ENCODE assay signal across 28 mouse cellular contexts in genomic region chr8:3275189-3275588, GRCm38 (mm10).
"Had no signal": no experiment of that assay in that cellular context is flagged by ENCODE, and none has a peak within 500 bp of the region (broad histone marks: within the 10 kb centered on the region; RNA-seq: fewer than 3 reads in every experiment).

No protein-coding gene starts in this region.

- H3K27ac ChIP-seq: embryonic facial prominence, embryonic 10.5 days; embryonic facial prominence, embryonic 12.5 days; embryonic facial prominence, embryonic 13.5 days; embryonic facial prominence, embryonic 15.5 days; forebrain, embryonic 10.5 days; forebrain, embryonic 12.5 days; forebrain, embryonic 13.5 days; forebrain, embryonic 15.5 days; gastrocnemius, adult 2 months; heart, adult 2 months had no signal

- H3K36me3 ChIP-seq: embryonic facial prominence, embryonic 13.5 days; forebrain, embryonic 15.5 days had no signal

- H3K27me3 ChIP-seq: embryonic facial prominence, embryonic 12.5 days; embryonic facial prominence, embryonic 13.5 days; embryonic facial prominence, embryonic 15.5 days; forebrain, embryonic 12.5 days; forebrain, embryonic 13.5 days; forebrain, embryonic 15.5 days had no signal

- H3K4me2 ChIP-seq: embryonic facial prominence, embryonic 12.5 days; embryonic facial prominence, embryonic 13.5 days; embryonic facial prominence, embryonic 15.5 days; forebrain, embryonic 12.5 days; forebrain, embryonic 13.5 days; forebrain, embryonic 15.5 days had no signal

- ATAC-seq: forebrain, embryonic 13.5 days; forebrain, embryonic 14.5 days; forebrain, embryonic 15.5 days; forebrain, embryonic 16.5 days; forebrain, postnatal 0 days had no signal

- H3K4me3 ChIP-seq: embryonic facial prominence, embryonic 10.5 days; embryonic facial prominence, embryonic 12.5 days; embryonic facial prominence, embryonic 13.5 days; embryonic facial prominence, embryonic 15.5 days; erythroblast, embryonic 14.5 days; forebrain, embryonic 10.5 days; forebrain, embryonic 12.5 days; forebrain, embryonic 13.5 days; forebrain, embryonic 15.5 days; gastrocnemius, adult 2 months; heart, adult 2 months had no signal

- H3K9me3 ChIP-seq: embryonic facial prominence, embryonic 10.5 days; embryonic facial prominence, embryonic 12.5 days; embryonic facial prominence, embryonic 13.5 days; embryonic facial prominence, embryonic 15.5 days; forebrain, embryonic 10.5 days; forebrain, embryonic 12.5 days; forebrain, embryonic 13.5 days; forebrain, embryonic 15.5 days had no signal

- DNase-seq: cerebellum, adult 2 months; cerebellum, adult 8-10 months; cerebellum, adult 9-10 months; cerebellum, adult 9-11 months; cerebellum, postnatal 10 days; cerebellum, postnatal 14 days; cerebellum, postnatal 25 days; cerebellum, postnatal 36 days; embryo, embryonic 11 days; forebrain, postnatal 0 days; gastrocnemius, adult 2 months; gastrocnemius, postnatal 10 days; gastrocnemius, postnatal 14 days; gastrocnemius, postnatal 25 days; gastrocnemius, postnatal 36 days; heart, adult 18-20 months; heart, adult 2 months had no signal

- H3K9ac ChIP-seq: embryonic facial prominence, embryonic 12.5 days; embryonic facial prominence, embryonic 13.5 days; embryonic facial prominence, embryonic 15.5 days; forebrain, embryonic 12.5 days; forebrain, embryonic 13.5 days; forebrain, embryonic 15.5 days; forebrain, postnatal 0 days had no signal
